Mouse (Mus musculus): ENCODE measurements around the gene Maats1.

Gene Maats1

GRCm38 (mm10) chr16:38294685-38295348 lies 47.1 kb downstream of the Maats1 start, which contains the start of gene Nr1i2:
TSS of gene Nr1i2 (minus strand) at chr16:38294824.
- DNase-seq (ENCODE audit: low spot score): no peak

GRCm38 (mm10) chr16:38290151-38290550 lies 51.8 kb downstream of the Maats1 start:
- no peak for DNase-seq (ENCODE audit: low spot score)

GRCm38 (mm10) chr16:38288851-38289250 lies 53.1 kb downstream of the Maats1 start:
- DNase-seq (ENCODE audit: low spot score): no peak

GRCm38 (mm10) chr16:38287762-38288161 lies 54.2 kb downstream of the Maats1 start:
- DNase-seq (ENCODE audit: low spot score): no peak

GRCm38 (mm10) chr16:38287357-38287756 lies 54.6 kb downstream of the Maats1 start:
- DNase-seq (ENCODE audit: low spot score): no peak

- DNase-seq (ENCODE audit: low spot score): no peak
These were observed 55.4 kb downstream of the Maats1 start for GRCm38 (mm10) chr16:38286541-38286940.

- no peak for DNase-seq (ENCODE audit: low spot score)
These were observed 56.1 kb downstream of the Maats1 start for GRCm38 (mm10) chr16:38285801-38286200.

GRCm38 (mm10) chr16:38283300-38283699 lies 58.6 kb downstream of the Maats1 start:
- DNase-seq (ENCODE audit: low spot score): no peak

GRCm38 (mm10) chr16:38282559-38283160 lies 59.3 kb downstream of the Maats1 start:
- DNase-seq (ENCODE audit: low spot score): no peak

- no peak for DNase-seq (ENCODE audit: low spot score)
These were observed 61.0 kb downstream of the Maats1 start for GRCm38 (mm10) chr16:38280951-38281350.

- DNase-seq (ENCODE audit: low spot score): no peak
These were observed 62.1 kb downstream of the Maats1 start for GRCm38 (mm10) chr16:38279794-38280193.

- DNase-seq (ENCODE audit: low spot score): no peak
These were observed 67.2 kb downstream of the Maats1 start for GRCm38 (mm10) chr16:38274737-38275136.

- DNase-seq (ENCODE audit: low spot score): no peak
These were observed 69.5 kb downstream of the Maats1 start for GRCm38 (mm10) chr16:38272483-38272882.

- DNase-seq (ENCODE audit: low spot score): no peak
These were observed 70.3 kb downstream of the Maats1 start for GRCm38 (mm10) chr16:38271601-38272000.

GRCm38 (mm10) chr16:38255927-38256326 lies 86.0 kb downstream of the Maats1 start:
- DNase-seq (ENCODE audit: low spot score): no peak

- DNase-seq (ENCODE audit: low spot score): no peak
These were observed 86.8 kb downstream of the Maats1 start for GRCm38 (mm10) chr16:38255107-38255506.

- no peak for DNase-seq (ENCODE audit: low spot score)
These were observed 87.9 kb downstream of the Maats1 start for GRCm38 (mm10) chr16:38254001-38254400.

GRCm38 (mm10) chr16:38250467-38250866 lies 91.5 kb downstream of the Maats1 start:
- no peak for DNase-seq (ENCODE audit: low spot score)

GRCm38 (mm10) chr16:38248331-38248961 lies 93.5 kb downstream of the Maats1 start:
- no peak for DNase-seq (ENCODE audit: low spot score)

All from MN1 (cell line).